Mouse (Mus musculus): ENCODE data around the gene Babam2.

Babam2 gene

GRCm38 (mm10) chr5:31697644-31698296 lies at the start of gene Babam2:
Gene Babam2, plus strand, starts transcription at chr5:31697684.
- DNase-seq (ENCODE audit: low read depth, low spot score): peak; percentile 93

GRCm38 (mm10) chr5:31650518-31651288 lies 46.8 kb upstream of the Babam2 start:
- no peak for DNase-seq (ENCODE audit: low read depth, low spot score)

GRCm38 (mm10) chr5:31655688-31656190 lies 41.7 kb upstream of the Babam2 start:
- DNase-seq (ENCODE audit: low read depth, low spot score): no peak

- DNase-seq (ENCODE audit: low read depth, low spot score): no peak
These were observed 31.3 kb upstream of the Babam2 start for GRCm38 (mm10) chr5:31666176-31666575.

- DNase-seq (ENCODE audit: low read depth, low spot score): peak; percentile 7
These were observed 29.0 kb upstream of the Babam2 start for GRCm38 (mm10) chr5:31668325-31668968.

GRCm38 (mm10) chr5:31669984-31670383 lies 27.5 kb upstream of the Babam2 start:
- no peak for DNase-seq (ENCODE audit: low read depth, low spot score)

GRCm38 (mm10) chr5:31671137-31671536 lies 26.3 kb upstream of the Babam2 start:
- no peak for DNase-seq (ENCODE audit: low read depth, low spot score)

- no peak for DNase-seq (ENCODE audit: low read depth, low spot score)
These were observed 24.1 kb upstream of the Babam2 start for GRCm38 (mm10) chr5:31673431-31673830.

- no peak for DNase-seq (ENCODE audit: low read depth, low spot score)
These were observed 19.5 kb upstream of the Babam2 start for GRCm38 (mm10) chr5:31678000-31678399.

GRCm38 (mm10) chr5:31680183-31680582 lies 17.3 kb upstream of the Babam2 start:
- DNase-seq (ENCODE audit: low read depth, low spot score): no peak

- DNase-seq (ENCODE audit: low read depth, low spot score): no peak
These were observed 15.2 kb upstream of the Babam2 start for GRCm38 (mm10) chr5:31682305-31682704.

- DNase-seq (ENCODE audit: low read depth, low spot score): no peak
These were observed 11.4 kb upstream of the Babam2 start for GRCm38 (mm10) chr5:31686040-31686439.

- DNase-seq (ENCODE audit: low read depth, low spot score): no peak
These were observed 9.5 kb upstream of the Babam2 start for GRCm38 (mm10) chr5:31687972-31688371.

- DNase-seq (ENCODE audit: low read depth, low spot score): no peak
These were observed 4.3 kb upstream of the Babam2 start for GRCm38 (mm10) chr5:31693191-31693590.

GRCm38 (mm10) chr5:31696971-31697643 lies 377 bp upstream of the Babam2 start, which contains the start of gene Rbks:
Gene Rbks, minus strand, starts transcription at chr5:31697627.
- peak; percentile 52 for DNase-seq (ENCODE audit: low read depth, low spot score)

GRCm38 (mm10) chr5:31698297-31698726 lies 828 bp downstream of the Babam2 start:
- peak; percentile 88 for DNase-seq (ENCODE audit: low read depth, low spot score)

- DNase-seq (ENCODE audit: low read depth, low spot score): no peak
These were observed 1.4 kb downstream of the Babam2 start for GRCm38 (mm10) chr5:31698931-31699330.

GRCm38 (mm10) chr5:31699397-31699796 lies 1.9 kb downstream of the Babam2 start:
- no peak for DNase-seq (ENCODE audit: low read depth, low spot score)

- DNase-seq (ENCODE audit: low read depth, low spot score): no peak
These were observed 7.5 kb downstream of the Babam2 start for GRCm38 (mm10) chr5:31704971-31705370.

- DNase-seq (ENCODE audit: low read depth, low spot score): no peak
These were observed 9.3 kb downstream of the Babam2 start for GRCm38 (mm10) chr5:31706826-31707225.

- DNase-seq (ENCODE audit: low read depth, low spot score): peak; percentile 60
These were observed 11.9 kb downstream of the Babam2 start for GRCm38 (mm10) chr5:31709389-31709788.

- no peak for DNase-seq (ENCODE audit: low read depth, low spot score)
These were observed 15.8 kb downstream of the Babam2 start for GRCm38 (mm10) chr5:31713280-31713711.

Data from R1 (cell line).